In the genomic region with DNA sequence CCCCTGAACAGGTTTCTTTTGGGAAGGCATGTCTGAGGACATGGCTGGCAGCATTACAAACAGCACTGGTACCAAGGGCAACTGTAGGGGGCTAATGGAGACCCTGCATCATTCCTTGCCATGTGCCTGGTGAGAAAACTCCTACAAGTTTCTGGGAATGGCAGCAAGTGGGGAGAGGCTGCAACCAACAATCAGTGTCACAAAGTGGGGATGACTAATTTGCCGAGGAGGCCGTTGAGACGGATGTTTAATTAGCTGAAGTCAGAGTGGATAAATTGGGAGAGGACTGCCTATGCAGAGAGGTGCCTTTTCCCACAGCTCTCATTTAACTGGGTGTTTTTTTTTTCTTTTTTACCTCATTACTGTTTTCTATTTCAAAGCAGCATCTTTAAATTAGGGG, we compare ENCODE assay signal across 19 mouse cellular contexts.
DNase-seq lines count a peak whose midpoint lies in the region; ATAC-seq and TF ChIP-seq lines count a peak whose summit lies in the region.
"Had no signal": no experiment of that assay in that cellular context is flagged by ENCODE, and none has a peak within 500 bp of the region (broad histone marks: within the 10 kb centered on the region; RNA-seq: fewer than 3 reads in every experiment).

No protein-coding gene starts in this region.

- H3K27ac ChIP-seq in forebrain, embryonic 15.5 days (replicated peaks), result 0 out of 2 replicates have a peak overlapping the region, but pooled peaks have one; percentile 19
- H3K27ac ChIP-seq in forebrain, embryonic 13.5 days, result no peak overlapping the region
- H3K27ac ChIP-seq in hindbrain, embryonic 15.5 days (replicated peaks), result 0 out of 2 replicates have a peak overlapping the region, but pooled peaks have one; percentile 8
- H3K27ac ChIP-seq in hindbrain, embryonic 11.5 days (ENCODE audit: low read depth, low read length), result no peak overlapping the region
- peak overlapping the region; percentile 8; the same call in 1 of the 2 replicates for H3K27ac ChIP-seq in midbrain, embryonic 14.5 days (replicated peaks; ENCODE audit: low read depth, low read length)
- no peak overlapping the region for H3K27ac ChIP-seq in midbrain, embryonic 10.5 days (replicated peaks)
- H3K27ac ChIP-seq: embryonic facial prominence, embryonic 13.5 days; gastrocnemius, adult 2 months; heart, embryonic 10.5 days; hindbrain, postnatal 0 days had no signal

- no peak for TF ChIP-seq POLR2A in brain, embryonic 14.5 days (IDR thresholded peaks at IDR 0.05; ENCODE audit: borderline replicate concordance, extremely low read depth, insufficient read depth, insufficient read length, poor library complexity, severe bottlenecking)

- no peak overlapping the region for H3K9ac ChIP-seq in forebrain, embryonic 15.5 days (replicated peaks)
- H3K9ac ChIP-seq in forebrain, embryonic 13.5 days, result no peak overlapping the region
- H3K9ac ChIP-seq in hindbrain, embryonic 15.5 days, result no peak overlapping the region
- H3K9ac ChIP-seq in hindbrain, embryonic 11.5 days (ENCODE audit: low read depth, low read length), result no peak overlapping the region
- H3K9ac ChIP-seq in midbrain, embryonic 14.5 days (replicated peaks; ENCODE audit: low read length), result no peak overlapping the region
- H3K9ac ChIP-seq: embryonic facial prominence, embryonic 13.5 days had no signal

- H3K27me3 ChIP-seq in forebrain, embryonic 15.5 days, result no peaks in the 10 kb centered on the region
- H3K27me3 ChIP-seq in forebrain, embryonic 13.5 days, result no peaks in the 10 kb centered on the region
- H3K27me3 ChIP-seq in hindbrain, embryonic 15.5 days, result no peaks in the 10 kb centered on the region
- H3K27me3 ChIP-seq in hindbrain, embryonic 11.5 days (ENCODE audit: control insufficient read depth, insufficient read depth, low read length), result no peaks in the 10 kb centered on the region
- no peaks in the 10 kb centered on the region for H3K27me3 ChIP-seq in midbrain, embryonic 14.5 days (ENCODE audit: control insufficient read depth, insufficient read depth, low read length)
- no peaks in the 10 kb centered on the region for H3K27me3 ChIP-seq in midbrain, embryonic 10.5 days (ENCODE audit: low read depth, poor library complexity, severe bottlenecking)
- H3K27me3 ChIP-seq: embryonic facial prominence, embryonic 13.5 days had no signal

- DNase-seq in hindbrain, embryonic 11.5 days (ENCODE audit: low spot score), result no peak
- DNase-seq in midbrain, embryonic 14.5 days, result no peak
- no peak for DNase-seq in midbrain, embryonic 10.5 days (ENCODE audit: low spot score)
- DNase-seq in brain, embryonic 14.5 days (ENCODE audit: low read depth), result peak; percentile 79
- DNase-seq: adrenal gland, postnatal 10 days; cerebellum, adult 18-20 months; cerebellum, adult 9-11 months; cerebellum, postnatal 36 days; gastrocnemius, adult 2 months; gastrocnemius, postnatal 36 days; heart, adult 18-20 months; heart, postnatal 14 days had no signal

- 8% methylated on average over 3 of the region's 3 CpGs for WGBS in forebrain, embryonic 15.5 days
- 12% methylated on average over 3 of the region's 3 CpGs for WGBS in forebrain, embryonic 13.5 days
- 39% methylated on average over 3 of the region's 3 CpGs for WGBS in hindbrain, embryonic 15.5 days
- WGBS in hindbrain, embryonic 11.5 days, result 63% methylated on average over 3 of the region's 3 CpGs
- 66% methylated on average over 3 of the region's 3 CpGs for WGBS in midbrain, embryonic 14.5 days
- WGBS in midbrain, embryonic 10.5 days, result 87% methylated on average over 3 of the region's 3 CpGs

- H3K36me3 ChIP-seq in forebrain, embryonic 15.5 days, result no peaks in the 10 kb centered on the region
- no peaks in the 10 kb centered on the region for H3K36me3 ChIP-seq in forebrain, embryonic 13.5 days (ENCODE audit: poor library complexity, severe bottlenecking)
- no peaks in the 10 kb centered on the region for H3K36me3 ChIP-seq in hindbrain, embryonic 15.5 days
- no peaks in the 10 kb centered on the region for H3K36me3 ChIP-seq in hindbrain, embryonic 11.5 days (ENCODE audit: control insufficient read depth, insufficient read depth, low read length)
- no peaks in the 10 kb centered on the region for H3K36me3 ChIP-seq in midbrain, embryonic 14.5 days (ENCODE audit: control insufficient read depth, insufficient read depth, low read length)
- no peaks in the 10 kb centered on the region for H3K36me3 ChIP-seq in midbrain, embryonic 10.5 days
- H3K36me3 ChIP-seq: embryonic facial prominence, embryonic 13.5 days; heart, embryonic 10.5 days had no signal

- H3K9me3 ChIP-seq in forebrain, embryonic 15.5 days, result no peaks in the 10 kb centered on the region
- no peaks in the 10 kb centered on the region for H3K9me3 ChIP-seq in forebrain, embryonic 13.5 days (replicated peaks)
- H3K9me3 ChIP-seq in hindbrain, embryonic 15.5 days, result no peaks in the 10 kb centered on the region
- no peaks in the 10 kb centered on the region for H3K9me3 ChIP-seq in hindbrain, embryonic 11.5 days (ENCODE audit: control insufficient read depth, low read length)
- no peaks in the 10 kb centered on the region for H3K9me3 ChIP-seq in midbrain, embryonic 14.5 days (ENCODE audit: control insufficient read depth, low read length)
- no peaks in the 10 kb centered on the region for H3K9me3 ChIP-seq in midbrain, embryonic 10.5 days (replicated peaks)
- H3K9me3 ChIP-seq: embryonic facial prominence, embryonic 13.5 days; heart, embryonic 10.5 days had no signal

- no peak for TF ChIP-seq CTCF in brain, embryonic 14.5 days (IDR thresholded peaks at IDR 0.05; ENCODE audit: borderline replicate concordance, extremely low read depth, insufficient read depth, insufficient read length)

- H3K4me1 ChIP-seq in forebrain, embryonic 15.5 days, result peaks cover 31% of the 10 kb centered on the region
- peaks cover 29% of the 10 kb centered on the region for H3K4me1 ChIP-seq in forebrain, embryonic 13.5 days
- H3K4me1 ChIP-seq in hindbrain, embryonic 15.5 days (replicated peaks), result peaks cover 23% of the 10 kb centered on the region
- no peaks in the 10 kb centered on the region for H3K4me1 ChIP-seq in hindbrain, embryonic 11.5 days (replicated peaks; ENCODE audit: control insufficient read depth, insufficient read depth, low read length)
- H3K4me1 ChIP-seq in midbrain, embryonic 14.5 days (ENCODE audit: control insufficient read depth, insufficient read depth, low read length), result peaks cover 11% of the 10 kb centered on the region; the same call in 1 of the 2 replicates
- H3K4me1 ChIP-seq in midbrain, embryonic 10.5 days, result no peaks in the 10 kb centered on the region

- ATAC-seq in forebrain, embryonic 15.5 days (replicated peaks), result no peak
- ATAC-seq in forebrain, embryonic 13.5 days, result no peak
- no peak for ATAC-seq in hindbrain, embryonic 15.5 days (ENCODE audit: low FRiP score, low read depth)
- ATAC-seq in hindbrain, embryonic 11.5 days (ENCODE audit: low FRiP score), result no peak
- ATAC-seq in midbrain, embryonic 14.5 days (ENCODE audit: low FRiP score, low TSS enrichment), result no peak
- ATAC-seq: forebrain, embryonic 16.5 days; hindbrain, postnatal 0 days had no signal

- H3K4me3 ChIP-seq in forebrain, embryonic 15.5 days, result no peak overlapping the region
- H3K4me3 ChIP-seq in forebrain, embryonic 13.5 days, result no peak overlapping the region
- H3K4me3 ChIP-seq in hindbrain, embryonic 15.5 days, result no peak overlapping the region
- H3K4me3 ChIP-seq in hindbrain, embryonic 11.5 days (ENCODE audit: low read depth, low read length), result no peak overlapping the region
- no peak overlapping the region for H3K4me3 ChIP-seq in midbrain, embryonic 14.5 days (replicated peaks; ENCODE audit: low read depth, low read length)
- no peak overlapping the region for H3K4me3 ChIP-seq in midbrain, embryonic 10.5 days
- H3K4me3 ChIP-seq: embryonic facial prominence, embryonic 13.5 days; gastrocnemius, adult 2 months; heart, embryonic 10.5 days had no signal

- no peak overlapping the region for H3K4me2 ChIP-seq in forebrain, embryonic 15.5 days (replicated peaks)
- no peak overlapping the region for H3K4me2 ChIP-seq in forebrain, embryonic 13.5 days
- no peak overlapping the region for H3K4me2 ChIP-seq in hindbrain, embryonic 15.5 days
- H3K4me2 ChIP-seq in hindbrain, embryonic 11.5 days (replicated peaks; ENCODE audit: low read depth, low read length), result no peak overlapping the region
- H3K4me2 ChIP-seq in midbrain, embryonic 14.5 days (ENCODE audit: low read length), result no peak overlapping the region
- H3K4me2 ChIP-seq: embryonic facial prominence, embryonic 13.5 days had no signal

Comparison
In these comparisons a context has a peak if more than half of its experiments do, and no peak if none do; other contexts are left out.
1. H3K27ac ChIP-seq: peak in forebrain, embryonic 15.5 days (single experiment), hindbrain, embryonic 15.5 days (single experiment) and midbrain, embryonic 14.5 days (single experiment); none in forebrain, embryonic 13.5 days (single experiment), hindbrain, embryonic 11.5 days (single experiment) and midbrain, embryonic 10.5 days (single experiment).